Mouse (Mus musculus) gastrocnemius, adult 2 months (tissue): ENCODE data around the gene Frmd4b. TPM values are rescaled to one million over a fixed set of nuclear protein-coding genes. Genes with fewer than 3 reads are reported as not detected.

Experiments used
- DNase-seq: peaks from one replicate; pipeline ENCODE4 v3.0.0; 2022
- H3K27ac ChIP-seq: fragments of 200-600 bp; 2 replicates; pipeline ENCODE4 v1.8.1; 2022; ENCODE audit warnings: mild to moderate bottlenecking
- H3K4me3 ChIP-seq: fragments of 200-600 bp; 2 replicates; pipeline ENCODE4 v1.8.1; 2022; ENCODE audit warnings: mild to moderate bottlenecking, moderate library complexity
- CTCF ChIP-seq: fragments of 200-600 bp; IDR thresholded peaks from 2 replicates; pipeline ENCODE4 v1.8.1; 2022; ENCODE audit warnings: antibody characterized with exemption, mild to moderate bottlenecking, moderate library complexity
- intact Hi-C: fragments of 180-260 bp; cut with DNase I; formaldehyde crosslinking; loops from one replicate; pipeline ENCODE4 v1.15.1; 2025
- total RNA-seq, 2 experiments: library from RNA; stranded (reverse); gene quantifications; 2 replicates each; pipeline ENCODE4 v1.2.3; 2021

Frmd4b gene
- total RNA-seq, 2 experiments from 2014 or later: 6.7 to 7.0 TPM

DNA sequence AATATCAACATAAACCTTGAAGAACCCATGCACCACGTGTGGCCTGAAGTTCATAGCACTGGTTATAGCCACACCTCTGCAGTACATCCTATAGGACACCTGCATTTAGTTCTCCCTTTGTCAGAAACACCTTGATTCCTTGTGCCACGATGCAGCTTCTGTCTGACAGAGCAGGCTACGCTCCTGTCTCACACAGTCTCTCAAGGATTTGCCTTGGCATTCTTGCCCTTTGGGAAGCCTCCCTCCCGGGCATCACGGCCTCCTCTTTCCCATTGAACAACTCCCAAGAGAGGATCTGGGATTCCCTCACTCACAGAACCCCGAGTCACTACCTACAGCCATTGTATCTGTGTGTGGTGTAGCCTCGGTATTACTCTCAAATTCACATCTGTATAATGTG is 41.2 kb downstream of the Frmd4b start:
- Histone ChIP-seq H3K27ac (no peak overlapping the region), H3K4me3 (no peak overlapping the region)
- no peak for DNase-seq
- intact Hi-C loops: no loop called here
- TF ChIP-seq CTCF: no peak

DNA sequence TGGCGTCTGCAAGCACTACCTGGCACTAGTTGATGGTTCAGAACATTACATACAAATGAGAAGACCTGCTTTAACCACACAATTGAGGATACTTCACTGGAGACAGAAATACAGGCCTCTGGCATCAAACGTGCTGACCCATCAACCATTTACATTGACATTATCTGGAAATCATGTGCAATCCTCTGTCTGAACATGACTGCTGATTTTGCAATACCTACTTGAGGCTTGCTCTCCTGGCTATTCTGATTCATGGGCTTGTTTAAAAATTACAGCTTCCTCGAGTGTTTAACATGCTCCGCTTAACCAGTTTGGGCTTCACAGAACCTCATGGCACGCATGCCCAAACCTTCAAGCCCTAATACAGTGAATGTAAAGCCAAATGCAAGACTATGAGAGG is 42.4 kb downstream of the Frmd4b start:
- intact Hi-C loops: no loop called here
- Histone ChIP-seq H3K27ac (no peak overlapping the region), H3K4me3 (no peak overlapping the region)
- no peak for TF ChIP-seq CTCF
- DNase-seq: no peak

DNA sequence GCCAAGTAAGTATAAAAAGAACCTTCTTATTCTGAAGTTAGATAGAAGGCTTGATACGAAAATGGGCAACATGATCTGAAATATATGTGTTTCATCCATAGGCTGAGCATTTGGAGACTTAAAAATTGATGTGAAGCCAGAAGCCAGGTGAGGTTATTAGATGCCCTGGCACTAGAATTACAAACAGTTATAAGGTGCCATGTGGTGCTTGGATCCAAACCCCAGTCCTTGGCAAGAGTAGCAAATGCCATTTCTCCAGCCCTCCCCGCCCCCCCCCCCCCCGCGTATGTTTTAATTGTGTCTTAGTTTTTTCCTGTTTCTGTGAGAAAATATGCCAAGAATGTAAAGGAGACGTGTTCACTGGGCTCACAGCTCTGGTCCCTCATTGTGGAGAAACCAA is 45.1 kb downstream of the Frmd4b start:
- no peak for TF ChIP-seq CTCF
- H3K4me3 ChIP-seq: no peak overlapping the region
- intact Hi-C loops: no loop called here
- H3K27ac ChIP-seq: no peak overlapping the region
- no peak for DNase-seq

DNA sequence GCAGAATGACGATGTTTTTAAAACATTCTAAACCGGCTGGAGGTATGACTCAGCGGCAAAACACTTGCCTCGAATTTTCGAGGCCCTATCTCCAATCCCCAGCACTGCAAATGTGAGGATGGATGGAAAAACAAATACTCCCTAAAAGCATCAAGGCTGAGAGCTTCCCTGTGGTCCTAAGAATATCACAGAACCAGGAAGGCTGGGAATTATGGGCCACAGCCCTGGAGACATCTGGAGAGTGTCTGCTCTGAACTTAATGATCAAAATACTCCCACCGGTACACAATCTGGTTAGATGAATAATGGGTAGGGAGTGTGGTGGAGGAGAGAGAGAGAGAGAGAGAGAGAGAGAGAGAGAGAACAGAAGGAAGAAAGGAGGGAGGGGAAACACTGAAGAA is 48.8 kb downstream of the Frmd4b start:
- no peak for TF ChIP-seq CTCF
- H3K27ac ChIP-seq: no peak overlapping the region
- DNase-seq: no peak
- intact Hi-C loops: no loop called here
- no peak overlapping the region for H3K4me3 ChIP-seq

DNA sequence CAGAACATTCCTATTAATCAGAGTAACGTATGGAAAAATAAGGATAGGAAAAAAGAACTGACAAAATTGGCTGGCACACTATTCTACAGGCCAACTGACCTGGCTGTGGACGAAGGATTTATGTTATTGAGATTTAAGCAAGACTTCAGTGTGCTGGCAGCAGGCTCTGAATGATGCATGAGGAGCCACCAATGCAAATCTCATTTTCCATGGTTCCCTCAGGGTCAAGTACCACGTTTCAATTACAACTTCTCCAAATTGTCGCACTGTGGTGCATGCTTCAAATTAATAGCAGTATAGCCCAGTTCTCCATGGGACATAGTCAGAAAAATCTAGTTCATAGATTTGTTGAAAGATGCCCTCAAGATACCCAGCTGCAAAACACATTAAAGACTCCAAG is 50.6 kb downstream of the Frmd4b start:
- no peak for TF ChIP-seq CTCF
- intact Hi-C loops: no loop called here
- DNase-seq: no peak
- no peak overlapping the region for H3K4me3 ChIP-seq
- H3K27ac ChIP-seq: no peak overlapping the region

DNA sequence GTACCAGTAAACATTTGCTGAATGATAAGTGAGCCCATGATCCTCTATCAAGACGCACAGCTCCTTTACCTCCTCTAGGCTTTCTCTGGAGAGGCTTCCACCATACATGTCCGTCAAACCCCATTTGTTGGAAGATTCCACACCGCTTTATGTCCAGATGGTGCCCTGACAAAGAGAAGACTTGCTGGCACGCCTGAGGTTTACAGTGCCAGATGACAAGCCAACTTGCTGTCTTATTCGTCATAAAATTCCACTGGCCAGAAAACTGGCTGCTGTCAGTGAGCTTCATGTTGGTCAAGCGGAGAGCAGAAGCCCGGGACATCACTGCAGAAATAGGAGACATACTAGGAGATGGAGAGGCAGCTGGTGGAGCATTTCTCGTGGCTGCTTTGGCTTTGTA is 60.2 kb downstream of the Frmd4b start:
- intact Hi-C loops: no loop called here
- no peak for TF ChIP-seq CTCF
- no peak overlapping the region for H3K27ac ChIP-seq
- H3K4me3 ChIP-seq: no peak overlapping the region
- no peak for DNase-seq

DNA sequence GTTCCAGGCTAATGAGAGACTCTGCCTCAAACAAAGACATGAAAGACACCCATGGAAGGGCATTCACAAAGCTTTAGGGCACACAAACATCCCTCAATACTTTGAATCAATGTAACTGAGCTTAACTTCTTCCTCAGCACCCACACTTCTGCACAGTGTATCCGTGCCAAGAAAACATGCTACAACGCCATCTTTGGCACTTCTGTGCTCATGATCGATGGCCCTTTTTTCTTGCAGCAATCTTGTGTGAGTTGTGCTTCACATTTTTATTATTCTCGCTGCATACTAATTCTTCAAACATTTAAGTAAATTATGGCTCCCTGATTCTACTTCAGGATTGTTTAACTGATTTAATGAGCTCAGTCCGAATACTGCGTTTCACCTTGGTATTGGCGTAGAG is 61.7 kb downstream of the Frmd4b start:
- TF ChIP-seq CTCF: no peak
- no peak for DNase-seq
- Histone ChIP-seq H3K4me3 (no peak overlapping the region), H3K27ac (no peak overlapping the region)
- intact Hi-C loops: no loop called here

DNA sequence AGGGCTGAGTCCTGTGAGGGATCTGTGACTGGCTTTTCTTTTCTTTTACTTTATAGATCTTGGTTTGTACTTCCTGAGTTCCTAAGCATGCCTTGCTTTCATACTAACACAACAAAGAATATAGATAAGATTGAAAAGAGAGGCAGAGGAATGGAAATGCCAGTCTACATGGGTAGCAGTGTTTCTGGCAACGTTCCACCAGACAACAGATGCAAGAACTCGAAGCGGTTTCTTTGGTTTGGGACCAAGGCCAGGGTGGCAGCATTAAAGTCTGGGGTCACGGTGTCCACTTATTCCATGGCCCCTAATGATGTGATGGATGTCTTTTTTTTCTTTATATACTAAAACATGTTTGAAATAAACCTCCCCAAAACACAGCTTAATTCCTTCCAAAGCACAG is 63.9 kb downstream of the Frmd4b start:
- H3K27ac ChIP-seq: no peak overlapping the region
- no peak for TF ChIP-seq CTCF
- intact Hi-C loops: no loop called here
- no peak overlapping the region for H3K4me3 ChIP-seq
- DNase-seq: no peak

DNA sequence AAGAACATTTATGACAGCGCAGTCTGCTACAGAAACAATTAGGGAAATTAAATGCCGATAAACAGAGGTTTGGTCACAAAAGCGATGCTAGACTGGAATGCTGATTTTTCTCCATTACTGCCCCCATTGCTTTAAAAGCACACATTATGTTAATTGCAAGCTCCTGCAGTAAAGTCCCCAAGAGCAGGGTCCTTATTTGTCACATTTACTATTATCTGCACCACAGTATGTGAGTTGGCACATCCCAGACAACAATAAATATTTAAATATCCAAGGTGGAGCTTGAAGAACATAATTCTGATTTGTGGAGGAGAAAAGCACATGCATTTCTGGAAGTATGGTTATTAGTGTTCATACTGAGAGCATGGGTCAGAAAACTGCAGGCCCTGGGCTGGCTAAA is 64.8 kb downstream of the Frmd4b start:
- DNase-seq: no peak
- Histone ChIP-seq H3K4me3 (no peak overlapping the region), H3K27ac (no peak overlapping the region)
- no peak for TF ChIP-seq CTCF
- intact Hi-C loops: no loop called here

DNA sequence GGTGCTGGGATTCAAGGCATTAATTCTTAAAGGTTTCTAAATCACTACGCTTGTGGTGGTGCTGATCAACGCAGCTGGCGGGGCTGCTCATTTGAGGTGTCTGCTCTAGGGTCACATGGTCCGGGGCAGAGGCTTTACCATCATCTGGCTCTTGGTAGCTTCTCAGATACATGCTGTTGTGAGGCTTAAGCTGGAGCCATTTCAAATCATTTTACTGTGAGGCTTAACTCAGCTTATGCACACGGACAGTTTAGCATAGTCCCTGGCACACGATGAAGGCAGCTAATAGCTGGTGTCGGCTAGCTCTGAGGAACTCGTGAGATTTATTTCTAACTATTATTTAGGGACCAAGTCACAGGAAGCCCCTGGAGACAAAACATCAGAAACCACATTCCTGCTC is 65.5 kb downstream of the Frmd4b start:
- TF ChIP-seq CTCF: no peak
- no peak overlapping the region for H3K4me3 ChIP-seq
- no peak overlapping the region for H3K27ac ChIP-seq
- intact Hi-C loops: no loop called here
- DNase-seq: no peak

DNA sequence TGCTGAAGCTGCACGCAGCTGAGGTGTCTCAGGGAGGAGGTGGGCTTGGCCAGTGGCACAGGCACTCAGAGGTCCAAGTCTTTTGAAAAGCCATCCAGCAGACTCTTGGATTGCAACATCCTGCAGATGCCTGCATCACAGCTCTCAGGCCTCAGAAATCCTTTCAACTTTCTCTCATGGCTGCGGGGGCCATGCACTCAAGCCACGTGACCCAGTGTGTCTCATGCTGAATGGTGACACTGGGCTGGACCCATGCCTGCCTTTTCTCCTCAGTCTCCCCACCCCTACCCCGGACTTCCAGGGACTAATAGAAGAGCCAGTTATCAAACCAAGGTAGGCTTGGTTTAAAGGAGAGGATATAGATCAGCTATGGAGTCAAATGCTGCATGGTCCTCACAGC is 66.2 kb downstream of the Frmd4b start:
- intact Hi-C loops: no loop called here
- TF ChIP-seq CTCF: no peak
- Histone ChIP-seq H3K27ac (no peak overlapping the region), H3K4me3 (no peak overlapping the region)
- DNase-seq: no peak

DNA sequence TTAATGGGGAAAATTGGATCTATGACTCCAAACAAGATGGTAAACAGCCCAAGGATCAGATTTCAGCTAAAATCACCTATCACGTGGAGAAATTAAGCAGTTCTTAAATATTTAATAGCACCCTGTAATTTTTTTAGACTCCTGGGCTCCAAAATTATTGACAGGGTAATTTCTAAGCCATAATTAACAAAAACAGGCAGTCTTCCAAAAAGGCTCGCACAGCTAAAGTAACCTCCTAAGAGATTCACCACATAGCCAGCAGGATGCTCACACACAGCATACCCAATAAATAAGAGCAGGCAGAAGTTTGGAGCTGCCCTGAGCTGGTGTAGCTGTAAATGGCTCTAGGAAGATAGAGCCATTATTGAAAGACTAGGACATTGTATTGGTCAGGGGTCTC is 76.9 kb downstream of the Frmd4b start:
- H3K27ac ChIP-seq: no peak overlapping the region
- DNase-seq: no peak
- TF ChIP-seq CTCF: no peak
- intact Hi-C loops: no loop called here
- H3K4me3 ChIP-seq: no peak overlapping the region

DNA sequence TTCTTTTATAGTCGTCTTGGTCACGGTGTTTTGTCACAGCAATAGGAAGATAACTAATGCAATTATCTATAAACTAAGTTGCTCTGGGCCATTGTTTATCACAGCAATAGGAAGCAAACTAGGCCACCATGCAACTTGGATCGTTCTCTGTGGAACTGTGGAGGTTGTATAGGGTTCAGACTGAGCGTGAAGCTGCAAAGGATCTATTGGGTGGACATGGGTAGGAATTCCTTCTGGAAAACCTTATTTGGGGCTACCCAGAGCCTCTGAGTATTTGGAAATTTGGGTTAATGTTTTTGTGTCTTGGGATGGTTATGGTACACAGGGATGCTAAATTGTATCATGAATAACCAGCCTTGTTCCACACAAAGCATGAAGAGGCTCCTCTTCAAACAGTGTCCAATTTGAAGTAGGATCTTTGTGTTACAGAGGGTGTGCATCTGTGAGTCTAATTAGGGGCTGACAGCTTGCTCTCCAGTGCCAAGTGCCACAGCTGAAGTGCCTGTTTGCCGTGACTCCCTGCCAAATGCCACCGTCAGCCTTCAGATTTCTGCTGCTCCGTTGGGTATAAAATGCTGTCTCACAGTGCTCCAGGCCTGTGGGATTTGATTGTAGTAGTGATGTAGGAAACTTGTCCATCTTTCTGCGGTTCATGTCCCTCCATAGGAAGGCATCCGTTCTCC is 81.4 kb downstream of the Frmd4b start:
- peak; percentile 60 for DNase-seq
- no peak for TF ChIP-seq CTCF
- intact Hi-C loops: no loop called here

DNA sequence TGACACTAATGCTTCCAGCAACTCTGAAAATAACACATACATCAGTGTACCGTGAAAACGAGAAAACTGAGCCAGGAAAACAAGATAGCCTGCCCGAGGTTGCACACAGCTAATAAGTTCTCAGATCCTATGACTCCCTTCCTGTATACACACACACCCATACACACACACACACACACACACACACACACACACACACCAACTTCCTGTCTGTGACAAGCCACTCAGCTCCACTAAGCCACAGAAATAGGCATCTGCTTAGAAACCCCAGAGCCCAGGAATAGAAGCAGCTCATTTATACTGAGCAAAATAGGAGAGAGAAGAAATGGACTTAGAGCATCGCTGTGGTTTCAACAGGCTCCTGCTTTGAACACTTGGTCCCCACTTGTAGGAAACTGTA is 86.3 kb downstream of the Frmd4b start:
- no peak overlapping the region for H3K4me3 ChIP-seq
- intact Hi-C loops: no loop called here
- H3K27ac ChIP-seq: peak overlapping the region; percentile 65
- TF ChIP-seq CTCF: no peak
- DNase-seq: no peak

More for the DNA sequence above, 81.4 kb downstream of the Frmd4b start:
- no peak overlapping the region for H3K4me3 ChIP-seq
- H3K27ac ChIP-seq: no peak overlapping the region
